10 mouse cellular contexts compared by ENCODE assay signal in genomic region chr1:143503436-143504065, GRCm38 (mm10).
DNase-seq lines count a peak whose midpoint lies in the region; ATAC-seq lines count a peak whose summit lies in the region.
"Had no signal": no experiment of that assay in that cellular context is flagged by ENCODE, and none has a peak within 500 bp of the region (broad histone marks: within the 10 kb centered on the region; RNA-seq: fewer than 3 reads in every experiment).

No protein-coding gene starts in this region.

- no peak for DNase-seq in heart, embryonic 10.5 days (ENCODE audit: low spot score)
- no peak for DNase-seq in heart, postnatal 25 days (ENCODE audit: low spot score)
- DNase-seq in midbrain, embryonic 14.5 days = peak; percentile 45
- DNase-seq in midbrain, embryonic 11.5 days (ENCODE audit: low spot score, missing footprints) = no peak
- peak; percentile 20 to 87 for DNase-seq in left cerebral cortex, postnatal 25 days (ENCODE audit: low spot score in 2 of 2)
- DNase-seq in ovary, postnatal 36 days (ENCODE audit: low spot score) = no peak
- no peak for DNase-seq in spleen, postnatal 14 days (ENCODE audit: low spot score in 2 of 2)
- DNase-seq in layer of hippocampus, adult 9-10 months (ENCODE audit: low spot score) = no peak
- DNase-seq: adrenal gland, adult 8-10 months had no signal

- H3K4me1 ChIP-seq in heart, embryonic 10.5 days = peaks cover 11% of the 10 kb centered on the region; the same call in 1 of the 2 replicates
- H3K4me1 ChIP-seq in midbrain, embryonic 14.5 days (ENCODE audit: control insufficient read depth, insufficient read depth, low read length) = 0 out of 2 replicates have a peak, but pooled peaks cover 5% of the 10 kb centered on the region
- H3K4me1 ChIP-seq in midbrain, embryonic 11.5 days (ENCODE audit: control insufficient read depth, insufficient read depth, low read length) = no peaks in the 10 kb centered on the region
- H3K4me1 ChIP-seq: lung, embryonic 15.5 days had no signal

- no peak overlapping the region for H3K4me2 ChIP-seq in midbrain, embryonic 14.5 days (ENCODE audit: low read length)
- H3K4me2 ChIP-seq in midbrain, embryonic 11.5 days = no peak overlapping the region
- H3K4me2 ChIP-seq: lung, embryonic 15.5 days had no signal

- ATAC-seq in midbrain, embryonic 14.5 days (ENCODE audit: low FRiP score, low TSS enrichment) = peak; percentile 40; the same call in 1 of the 2 replicates
- ATAC-seq in midbrain, embryonic 11.5 days (ENCODE audit: low FRiP score) = no peak

- 25% methylated on average over 11 of the region's 11 CpGs for WGBS in heart, embryonic 10.5 days
- WGBS in midbrain, embryonic 14.5 days = 65% methylated on average over 11 of the region's 11 CpGs
- 69% methylated on average over 11 of the region's 11 CpGs for WGBS in midbrain, embryonic 11.5 days

- no peaks in the 10 kb centered on the region for H3K36me3 ChIP-seq in heart, embryonic 10.5 days
- H3K36me3 ChIP-seq in midbrain, embryonic 14.5 days (ENCODE audit: control insufficient read depth, insufficient read depth, low read length) = no peaks in the 10 kb centered on the region
- H3K36me3 ChIP-seq in midbrain, embryonic 11.5 days (ENCODE audit: control insufficient read depth, insufficient read depth, low read length) = no peaks in the 10 kb centered on the region
- H3K36me3 ChIP-seq: lung, embryonic 15.5 days had no signal

- no peaks in the 10 kb centered on the region for H3K27me3 ChIP-seq in heart, embryonic 10.5 days (ENCODE audit: insufficient read depth, poor library complexity, severe bottlenecking)
- H3K27me3 ChIP-seq in midbrain, embryonic 14.5 days (ENCODE audit: control insufficient read depth, insufficient read depth, low read length) = no peaks in the 10 kb centered on the region
- H3K27me3 ChIP-seq in midbrain, embryonic 11.5 days (ENCODE audit: control insufficient read depth, insufficient read depth, low read length) = no peaks in the 10 kb centered on the region
- H3K27me3 ChIP-seq: lung, embryonic 15.5 days had no signal

- no peak overlapping the region for H3K9ac ChIP-seq in midbrain, embryonic 14.5 days (replicated peaks; ENCODE audit: low read length)
- no peak overlapping the region for H3K9ac ChIP-seq in midbrain, embryonic 11.5 days (ENCODE audit: low read length)
- H3K9ac ChIP-seq: lung, embryonic 15.5 days had no signal

- peak overlapping the region; percentile 18 for H3K4me3 ChIP-seq in heart, embryonic 10.5 days
- H3K4me3 ChIP-seq in midbrain, embryonic 14.5 days (replicated peaks; ENCODE audit: low read depth, low read length) = no peak overlapping the region
- no peak overlapping the region for H3K4me3 ChIP-seq in midbrain, embryonic 11.5 days (ENCODE audit: low read depth, low read length)
- H3K4me3 ChIP-seq: lung, embryonic 15.5 days had no signal

- intact Hi-C loops in heart, postnatal 25 days (cut with DNase I) = no loop called here
- intact Hi-C loops in left cerebral cortex, postnatal 25 days (cut with DNase I) = loop anchor here (2.0 kb wide), 1 partner anchor 137 kb away; the partner anchor contains the start of gene B3galt2

- H3K9me3 ChIP-seq in heart, embryonic 10.5 days = no peaks in the 10 kb centered on the region
- H3K9me3 ChIP-seq in midbrain, embryonic 14.5 days (ENCODE audit: control insufficient read depth, low read length) = no peaks in the 10 kb centered on the region
- no peaks in the 10 kb centered on the region for H3K9me3 ChIP-seq in midbrain, embryonic 11.5 days (ENCODE audit: control insufficient read depth, low read length)
- H3K9me3 ChIP-seq: lung, embryonic 15.5 days had no signal

- peak overlapping the region; percentile 76 for H3K27ac ChIP-seq in heart, embryonic 10.5 days
- H3K27ac ChIP-seq in midbrain, embryonic 14.5 days (replicated peaks; ENCODE audit: low read depth, low read length) = no peak overlapping the region
- H3K27ac ChIP-seq in midbrain, embryonic 11.5 days (ENCODE audit: low read depth, low read length) = no peak overlapping the region
- H3K27ac ChIP-seq: lung, embryonic 15.5 days had no signal

Comparison
In these comparisons a context has a peak if more than half of its experiments do, and no peak if none do; other contexts are left out.
1. DNase-seq: peak in midbrain, embryonic 14.5 days (single experiment) and left cerebral cortex, postnatal 25 days (2 of 2); none in heart, embryonic 10.5 days (single experiment), heart, postnatal 25 days (single experiment), midbrain, embryonic 11.5 days (single experiment), ovary, postnatal 36 days (single experiment), spleen, postnatal 14 days (0 of 2) and layer of hippocampus, adult 9-10 months (single experiment).